Mouse (Mus musculus): Measurements from ENCODE around the gene Acer3. TPM values are rescaled to one million over a fixed set of nuclear protein-coding genes. Genes with fewer than 3 reads are reported as not detected.
A peak's percentile ranks its signal among the peaks of the same experiment; 100 is the strongest.

Gene Acer3
- polyA plus RNA-seq, 1 experiment from 2014 or later = 25.7 TPM

- peaks cover 12% of the 10 kb centered on the region for H3K27me3 ChIP-seq (ENCODE audit: insufficient read depth, poor library complexity, severe bottlenecking)
- H3K9me3 ChIP-seq = no peaks in the 10 kb centered on the region
- H3K4me3 ChIP-seq = no peak overlapping the region
- no peak overlapping the region for H3K27ac ChIP-seq
- no peak for DNase-seq (ENCODE audit: low spot score)
- WGBS = 79% methylated on average over 8 of the region's 8 CpGs
- no peaks in the 10 kb centered on the region for H3K36me3 ChIP-seq
- H3K4me1 ChIP-seq = peaks cover 6% of the 10 kb centered on the region
Measured at GRCm38 (mm10) chr7:98186637-98187036, 134.4 kb downstream of the Acer3 start.

GRCm38 (mm10) chr7:98185326-98185725, 135.7 kb downstream of the Acer3 start:
- Histone ChIP-seq H3K36me3 (no peaks in the 10 kb centered on the region), H3K4me3 (no peak overlapping the region), H3K27me3 (ENCODE audit: insufficient read depth, poor library complexity, severe bottlenecking) (peaks cover 6% of the 10 kb centered on the region; the same call in 1 of the 2 replicates), H3K9me3 (no peaks in the 10 kb centered on the region), H3K4me1 (peaks cover 6% of the 10 kb centered on the region), H3K27ac (no peak overlapping the region)
- WGBS = 83% methylated on average over 6 of the region's 6 CpGs
- no peak for DNase-seq (ENCODE audit: low spot score)

GRCm38 (mm10) chr7:98178560-98179231, 142.3 kb downstream of the Acer3 start:
- DNase-seq (ENCODE audit: low spot score) = no peak
- Histone ChIP-seq H3K4me3 (peak overlapping the region; percentile 75), H3K4me1 (peaks cover 43% of the 10 kb centered on the region), H3K27me3 (ENCODE audit: insufficient read depth, poor library complexity, severe bottlenecking) (peaks cover 7% of the 10 kb centered on the region; the same call in 1 of the 2 replicates), H3K27ac (peak overlapping the region; percentile 88), H3K9me3 (no peaks in the 10 kb centered on the region), H3K36me3 (no peaks in the 10 kb centered on the region)
- 83% methylated on average over 5 of the region's 5 CpGs for WGBS

- peak within 1 kb of the TSS; percentile 88 for H3K27ac ChIP-seq
- peaks cover 7% of the 10 kb centered on the region; the same call in 1 of the 2 replicates for H3K27me3 ChIP-seq (ENCODE audit: insufficient read depth, poor library complexity, severe bottlenecking)
- peak within 1 kb of the TSS; percentile 75 for H3K4me3 ChIP-seq
- H3K9me3 ChIP-seq = no peaks in the 10 kb centered on the region
- no peaks in the 10 kb centered on the region for H3K36me3 ChIP-seq
- H3K4me1 ChIP-seq = peaks cover 49% of the 10 kb centered on the region
- DNase-seq (ENCODE audit: low spot score) = peak; percentile 95
- WGBS = 3% methylated on average over 42 of the region's 44 CpGs
Measured at GRCm38 (mm10) chr7:98177929-98178559, 143.0 kb downstream of the Acer3 start, which contains the start of gene Capn5. Capn5 (minus strand) TSS chr7:98178274.

- peaks cover 7% of the 10 kb centered on the region; the same call in 1 of the 2 replicates for H3K27me3 ChIP-seq (ENCODE audit: insufficient read depth, poor library complexity, severe bottlenecking)
- H3K4me1 ChIP-seq = peaks cover 54% of the 10 kb centered on the region
- no peaks in the 10 kb centered on the region for H3K9me3 ChIP-seq
- peak overlapping the region; percentile 88 for H3K27ac ChIP-seq
- H3K36me3 ChIP-seq = no peaks in the 10 kb centered on the region
- 4% methylated on average over 9 of the region's 9 CpGs for WGBS
- DNase-seq (ENCODE audit: low spot score) = no peak
- H3K4me3 ChIP-seq = peak overlapping the region; percentile 75
Measured at GRCm38 (mm10) chr7:98177566-98177928, 143.5 kb downstream of the Acer3 start.

- Histone ChIP-seq H3K4me3 (peak overlapping the region; percentile 75), H3K36me3 (no peaks in the 10 kb centered on the region), H3K9me3 (no peaks in the 10 kb centered on the region), H3K4me1 (peaks cover 58% of the 10 kb centered on the region), H3K27me3 (ENCODE audit: insufficient read depth, poor library complexity, severe bottlenecking) (peaks cover 7% of the 10 kb centered on the region; the same call in 1 of the 2 replicates), H3K27ac (peak overlapping the region; percentile 88)
- WGBS = 30% methylated on average over 2 of the region's 2 CpGs
- DNase-seq (ENCODE audit: low spot score) = no peak
Measured at GRCm38 (mm10) chr7:98177071-98177485, 143.9 kb downstream of the Acer3 start.

- DNase-seq (ENCODE audit: low spot score) = no peak
- peak overlapping the region; percentile 88 for H3K27ac ChIP-seq
- peak overlapping the region; percentile 75 for H3K4me3 ChIP-seq
- WGBS = 53% methylated on average over 8 of the region's 8 CpGs
- peaks cover 63% of the 10 kb centered on the region for H3K4me1 ChIP-seq
- H3K9me3 ChIP-seq = no peaks in the 10 kb centered on the region
- H3K36me3 ChIP-seq = no peaks in the 10 kb centered on the region
- peaks cover 7% of the 10 kb centered on the region; the same call in 1 of the 2 replicates for H3K27me3 ChIP-seq (ENCODE audit: insufficient read depth, poor library complexity, severe bottlenecking)
Measured at GRCm38 (mm10) chr7:98176322-98177070, 144.5 kb downstream of the Acer3 start.

- peaks cover 7% of the 10 kb centered on the region; the same call in 1 of the 2 replicates for H3K27me3 ChIP-seq (ENCODE audit: insufficient read depth, poor library complexity, severe bottlenecking)
- H3K9me3 ChIP-seq = no peaks in the 10 kb centered on the region
- H3K4me3 ChIP-seq = 0 out of 2 replicates have a peak overlapping the region, but pooled peaks have one; percentile 6
- peaks cover 75% of the 10 kb centered on the region for H3K4me1 ChIP-seq
- peak overlapping the region; percentile 75 for H3K27ac ChIP-seq
- H3K36me3 ChIP-seq = no peaks in the 10 kb centered on the region
- DNase-seq (ENCODE audit: low spot score) = peak; percentile 90
- WGBS = 49% methylated on average over 4 of the region's 4 CpGs
Measured at GRCm38 (mm10) chr7:98174883-98175755, 145.9 kb downstream of the Acer3 start.

- H3K36me3 ChIP-seq = no peaks in the 10 kb centered on the region
- no peaks in the 10 kb centered on the region for H3K9me3 ChIP-seq
- peaks cover 69% of the 10 kb centered on the region for H3K4me1 ChIP-seq
- H3K27ac ChIP-seq = peak overlapping the region; percentile 71
- peak; percentile 76 for DNase-seq (ENCODE audit: low spot score)
- peaks cover 7% of the 10 kb centered on the region; the same call in 1 of the 2 replicates for H3K27me3 ChIP-seq (ENCODE audit: insufficient read depth, poor library complexity, severe bottlenecking)
- WGBS = 23% methylated on average over 4 of the region's 4 CpGs
- H3K4me3 ChIP-seq = no peak overlapping the region
Measured at GRCm38 (mm10) chr7:98173408-98173807, 147.6 kb downstream of the Acer3 start.

GRCm38 (mm10) chr7:98172661-98173060, 148.3 kb downstream of the Acer3 start:
- DNase-seq (ENCODE audit: low spot score) = no peak
- 75% methylated on average over 8 of the region's 8 CpGs for WGBS

GRCm38 (mm10) chr7:98171141-98172073, 149.6 kb downstream of the Acer3 start:
- H3K27ac ChIP-seq = peak overlapping the region; percentile 71
- WGBS = 44% methylated on average over 6 of the region's 6 CpGs
- H3K4me3 ChIP-seq = no peak overlapping the region
- no peaks in the 10 kb centered on the region for H3K9me3 ChIP-seq
- no peaks in the 10 kb centered on the region for H3K36me3 ChIP-seq
- H3K4me1 ChIP-seq = peaks cover 49% of the 10 kb centered on the region
- DNase-seq (ENCODE audit: low spot score) = peak; percentile 89
- H3K27me3 ChIP-seq (ENCODE audit: insufficient read depth, poor library complexity, severe bottlenecking) = no peaks in the 10 kb centered on the region

More at GRCm38 (mm10) chr7:98172661-98173060, 148.3 kb downstream of the Acer3 start:
- Histone ChIP-seq H3K27ac (peak overlapping the region; percentile 71), H3K27me3 (ENCODE audit: insufficient read depth, poor library complexity, severe bottlenecking) (peaks cover 7% of the 10 kb centered on the region; the same call in 1 of the 2 replicates), H3K4me3 (no peak overlapping the region), H3K4me1 (peaks cover 62% of the 10 kb centered on the region), H3K9me3 (no peaks in the 10 kb centered on the region), H3K36me3 (no peaks in the 10 kb centered on the region)

Measured in heart, embryonic 10.5 days (tissue).